Mouse (Mus musculus) G1E (cell line): Measurements from ENCODE around the gene Sgcd. TPM values are rescaled to one million over a fixed set of nuclear protein-coding genes. Genes with fewer than 3 reads are reported as not detected.

Source experiments
- ATAC-seq: 2 replicates; pipeline ENCODE4 v1.8.0; 2016; ENCODE audit warnings: mild to moderate bottlenecking; ENCODE audit not compliant: insufficient number of reproducible peaks, poor library complexity, low FRiP score, severe bottlenecking; ENCODE audit errors: extremely low read depth
- DNase-seq: peaks from one replicate; pipeline ENCODE4 v3.0.0; 2012; ENCODE audit warnings: low spot score
- H3K27me3 ChIP-seq: 2 replicates; pipeline ENCODE4 v1.6.1; 2012; ENCODE audit warnings: mild to moderate bottlenecking, low read length, inconsistent platforms; ENCODE audit not compliant: insufficient read depth
- H3K36me3 ChIP-seq: replicated peaks from 2 replicates; pipeline ENCODE3; 2012; ENCODE audit warnings: mild to moderate bottlenecking, inconsistent platforms
- H3K4me1 ChIP-seq: 2 replicates; pipeline ENCODE4 v1.6.1; 2012; ENCODE audit warnings: low read depth, low read length, inconsistent platforms, mixed read lengths; ENCODE audit not compliant: insufficient read depth
- H3K4me3 ChIP-seq: 2 replicates; pipeline ENCODE4 v1.5.1; 2012; ENCODE audit warnings: low read depth, mild to moderate bottlenecking, inconsistent platforms, low read length, moderate library complexity, mixed read lengths
- H3K9me3 ChIP-seq: replicated peaks from 2 replicates; pipeline ENCODE4 v1.6.1; 2012; ENCODE audit warnings: inconsistent platforms
- CTCF ChIP-seq: IDR thresholded peaks from 2 replicates; pipeline ENCODE4 v1.5.1; 2012; ENCODE audit warnings: low read depth, low read length, inconsistent platforms, mixed read lengths
- GATA1 ChIP-seq: IDR thresholded peaks from 2 replicates; pipeline ENCODE4 v1.6.1; 2012; ENCODE audit warnings: borderline replicate concordance, low read length, inconsistent platforms, mixed read lengths
- GATA2 ChIP-seq: IDR thresholded peaks from 2 replicates; pipeline ENCODE4 v1.6.1; 2012; ENCODE audit warnings: low read depth, low read length, inconsistent platforms, borderline replicate concordance
- POLR2AphosphoS5 ChIP-seq: IDR thresholded peaks from 2 replicates; pipeline ENCODE4 v1.6.1; 2012; ENCODE audit warnings: low read depth, low read length, inconsistent platforms; ENCODE audit not compliant: insufficient replicate concordance
- TAL1 ChIP-seq: conservative IDR thresholded peaks from 2 replicates; pipeline ENCODE4 v1.6.1; 2012; ENCODE audit warnings: low read depth, low read length, inconsistent platforms, mixed read lengths
- polyA plus RNA-seq: library from polyadenylated mRNA; stranded (reverse); fragments of >175 nt; gene quantifications from 2 replicates; pipeline ENCODE4 v1.2.3, GENCODE M21; 2012
- total RNA-seq, 2 experiments: library from RNA; stranded (forward) in 1 of 2; stranded (reverse) in 1 of 2; fragments of 200-1000 nt in 1 of 2; fragments of >200 nt in 1 of 2; fragmentation: Nextera tagmentation in 1 of 2; gene quantifications; 2 replicates each; pipeline ENCODE4 v1.2.3; 2014 to 2017

Gene Sgcd
- total and polyA plus RNA-seq, 3 experiments: 0.05 TPM; not detected in 2

DNA sequence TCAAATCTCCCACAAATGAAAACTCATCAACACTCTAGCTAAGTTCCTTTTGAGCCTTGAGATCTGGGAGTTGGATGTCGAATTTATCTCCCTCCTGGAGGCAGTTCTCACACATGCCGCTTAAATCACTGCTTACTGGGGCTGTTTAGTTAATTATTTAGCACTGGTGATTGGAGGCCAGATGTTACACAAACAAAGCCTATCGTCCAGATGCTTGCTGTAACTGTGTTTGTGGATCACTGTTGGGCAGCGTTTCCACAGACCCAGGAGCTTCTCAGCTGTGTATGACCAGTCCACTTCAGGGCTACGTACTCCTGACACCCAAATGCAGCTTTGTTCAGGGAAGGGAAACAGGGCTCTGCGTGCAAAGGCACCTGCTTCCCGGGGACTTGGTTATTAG is 858.8 kb downstream of the Sgcd start:
- TF ChIP-seq TAL1 (no peak), POLR2AphosphoS5 (no peak), CTCF (no peak), GATA2 (no peak), GATA1 (no peak)
- DNase-seq (no peak), ATAC-seq (no peak)
- Histone ChIP-seq H3K27me3 (no peaks in the 10 kb centered on the region), H3K9me3 (no peaks in the 10 kb centered on the region), H3K4me1 (no peaks in the 10 kb centered on the region), H3K36me3 (no peaks in the 10 kb centered on the region), H3K4me3 (no peak overlapping the region)

DNA sequence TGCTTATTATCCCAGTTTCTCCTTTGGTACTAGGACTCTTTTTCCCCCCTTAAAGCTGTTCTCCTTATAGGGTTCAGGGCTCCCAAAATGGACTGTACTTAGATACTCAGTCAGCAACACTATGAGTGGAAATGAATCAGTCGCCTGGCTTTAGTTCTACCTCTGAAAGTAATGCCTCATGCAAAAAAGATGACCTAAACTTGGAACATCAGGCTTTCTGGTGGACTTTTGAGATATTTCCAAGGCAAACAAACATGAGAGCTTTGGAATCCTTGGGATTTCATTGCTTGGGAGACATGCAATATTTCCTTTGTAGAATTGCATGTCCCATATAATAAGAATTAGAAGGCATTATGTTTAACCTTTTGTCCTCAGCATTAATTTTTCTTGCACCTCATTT is 859.6 kb downstream of the Sgcd start:
- no peak for DNase-seq
- H3K4me1 ChIP-seq: no peaks in the 10 kb centered on the region
- no peak overlapping the region for H3K4me3 ChIP-seq
- TF ChIP-seq CTCF (no peak), TAL1 (no peak), GATA2 (no peak)
- ATAC-seq: no peak
- no peaks in the 10 kb centered on the region for H3K27me3 ChIP-seq
- no peaks in the 10 kb centered on the region for H3K36me3 ChIP-seq
- H3K9me3 ChIP-seq: no peaks in the 10 kb centered on the region

DNA sequence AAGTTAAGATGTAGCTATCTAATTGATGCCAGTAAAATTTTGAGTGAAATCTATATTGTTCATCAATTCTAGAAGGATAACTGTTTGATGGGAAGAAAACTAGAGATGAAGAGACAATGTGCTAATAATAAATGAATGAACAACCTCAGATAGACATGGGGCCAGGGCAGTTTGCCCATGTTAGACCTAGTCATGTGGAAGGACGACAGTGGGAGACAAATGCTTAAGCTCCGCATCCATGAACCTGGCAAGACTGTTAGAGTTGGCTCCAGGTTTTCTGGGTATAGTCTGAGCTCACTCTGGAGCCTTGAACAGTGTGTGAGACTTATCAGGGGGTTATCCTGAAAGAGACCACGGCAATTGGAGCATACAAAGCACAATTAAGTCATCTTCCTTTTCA is 860.4 kb downstream of the Sgcd start:
- TF ChIP-seq CTCF: no peak
- TF ChIP-seq TAL1: no peak
- no peak for TF ChIP-seq GATA2
- no peak for TF ChIP-seq POLR2AphosphoS5
- TF ChIP-seq GATA1: no peak
- Histone ChIP-seq H3K4me3 (no peak overlapping the region), H3K36me3 (no peaks in the 10 kb centered on the region), H3K9me3 (no peaks in the 10 kb centered on the region), H3K4me1 (no peaks in the 10 kb centered on the region), H3K27me3 (no peaks in the 10 kb centered on the region)
- no peak for DNase-seq
- no peak for ATAC-seq

DNA sequence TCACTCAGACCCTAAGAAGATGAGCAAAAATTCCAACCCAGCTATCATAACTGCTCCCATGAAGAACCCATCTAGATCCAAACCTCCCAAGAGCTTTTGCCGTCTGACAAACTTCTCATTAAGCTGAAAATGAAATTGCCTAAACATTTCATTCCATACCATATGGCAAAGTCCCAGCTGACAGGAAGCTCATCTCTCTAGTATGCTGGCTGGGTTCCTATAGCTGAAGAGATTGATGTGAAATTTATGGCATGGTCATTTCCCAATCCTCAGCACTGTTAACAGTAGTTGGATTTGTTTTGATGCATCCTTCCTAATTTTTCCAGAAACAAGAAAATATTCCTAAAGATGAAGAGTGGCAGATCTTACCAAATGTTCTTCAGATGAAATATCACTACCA is 867.9 kb downstream of the Sgcd start:
- ATAC-seq (no peak), DNase-seq (no peak)
- H3K36me3 ChIP-seq: no peaks in the 10 kb centered on the region
- TF ChIP-seq POLR2AphosphoS5 (no peak), GATA1 (no peak), CTCF (no peak), GATA2 (no peak), TAL1 (no peak)
- no peaks in the 10 kb centered on the region for H3K9me3 ChIP-seq
- no peaks in the 10 kb centered on the region for H3K4me1 ChIP-seq
- no peaks in the 10 kb centered on the region for H3K27me3 ChIP-seq
- no peak overlapping the region for H3K4me3 ChIP-seq

DNA sequence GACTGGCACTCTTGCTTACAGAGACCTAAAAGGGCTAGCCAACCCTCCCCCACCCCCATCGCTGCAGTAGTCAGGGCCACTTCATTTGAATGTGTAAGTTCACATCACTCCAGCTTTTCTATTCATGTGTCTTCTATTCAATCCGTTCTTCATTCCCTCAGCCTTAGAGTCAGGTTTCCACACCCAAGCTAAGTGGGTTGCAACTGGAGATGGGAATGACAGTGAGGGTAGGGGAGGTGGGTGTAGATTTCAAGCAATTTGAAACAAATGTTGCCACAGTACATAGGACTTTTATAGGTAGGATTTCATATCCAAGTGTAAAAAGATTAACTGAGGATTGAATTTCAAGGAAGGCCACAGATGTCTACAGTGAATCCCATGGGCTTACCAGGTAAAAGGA is 870.9 kb downstream of the Sgcd start:
- no peaks in the 10 kb centered on the region for H3K27me3 ChIP-seq
- no peaks in the 10 kb centered on the region for H3K4me1 ChIP-seq
- DNase-seq: no peak
- H3K36me3 ChIP-seq: no peaks in the 10 kb centered on the region
- H3K4me3 ChIP-seq: no peak overlapping the region
- TF ChIP-seq GATA1: no peak
- no peak for TF ChIP-seq CTCF
- no peak for TF ChIP-seq POLR2AphosphoS5
- no peak for TF ChIP-seq TAL1
- TF ChIP-seq GATA2: no peak
- no peak for ATAC-seq
- no peaks in the 10 kb centered on the region for H3K9me3 ChIP-seq

DNA sequence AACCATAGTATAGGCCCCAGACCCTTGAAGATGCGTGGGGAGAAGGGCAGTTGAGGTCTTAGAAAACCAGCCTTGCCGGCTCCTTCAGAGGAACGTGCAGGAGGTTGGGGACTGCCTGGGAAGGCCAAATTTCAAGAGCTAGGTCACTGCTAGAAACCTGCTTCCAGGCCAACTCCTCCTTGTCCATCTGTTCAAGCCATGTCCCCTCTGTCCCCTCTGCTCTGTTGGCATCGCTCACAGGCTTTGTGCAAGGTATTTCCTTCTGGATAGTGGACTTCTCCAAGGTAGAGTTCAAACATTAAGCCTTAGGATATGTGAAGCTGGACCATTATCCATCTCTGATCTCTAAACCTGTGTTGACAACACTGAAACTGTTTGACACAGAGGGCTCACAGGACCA is 874.4 kb downstream of the Sgcd start:
- ATAC-seq (no peak), DNase-seq (no peak)
- no peaks in the 10 kb centered on the region for H3K9me3 ChIP-seq
- H3K36me3 ChIP-seq: no peaks in the 10 kb centered on the region
- no peaks in the 10 kb centered on the region for H3K27me3 ChIP-seq
- H3K4me1 ChIP-seq: no peaks in the 10 kb centered on the region
- TF ChIP-seq CTCF (no peak), TAL1 (no peak), GATA1 (no peak)
- H3K4me3 ChIP-seq: no peak overlapping the region

DNA sequence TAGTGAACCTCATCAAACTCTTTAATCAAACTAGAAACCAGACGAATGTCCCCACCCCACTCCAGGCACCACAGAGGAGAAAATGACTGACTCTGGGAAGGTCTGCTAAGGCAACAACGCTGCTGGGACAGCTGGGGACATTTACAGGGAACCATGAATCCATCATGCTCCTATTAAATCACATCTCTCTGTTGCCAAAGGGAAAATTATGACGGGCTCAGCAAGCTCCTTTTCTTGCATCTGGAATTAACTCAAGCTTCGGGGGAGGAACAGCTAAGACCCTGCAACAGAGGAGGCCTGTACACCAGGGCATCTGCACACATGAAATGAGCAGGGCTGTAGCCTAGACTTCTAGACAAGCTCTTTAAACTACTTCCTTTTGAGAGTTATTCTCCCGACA is 875.7 kb downstream of the Sgcd start:
- Histone ChIP-seq H3K4me3 (no peak overlapping the region), H3K36me3 (no peaks in the 10 kb centered on the region), H3K9me3 (no peaks in the 10 kb centered on the region), H3K27me3 (no peaks in the 10 kb centered on the region), H3K4me1 (no peaks in the 10 kb centered on the region)
- no peak for DNase-seq
- ATAC-seq: no peak
- no peak for TF ChIP-seq TAL1
- TF ChIP-seq POLR2AphosphoS5: no peak
- no peak for TF ChIP-seq GATA2
- TF ChIP-seq CTCF: no peak
- TF ChIP-seq GATA1: no peak
